Mouse (Mus musculus) testis, adult 2 months (tissue): ENCODE data around the gene Mgat2. TPM values are rescaled to one million over a fixed set of nuclear protein-coding genes. Genes with fewer than 3 reads are reported as not detected.

Experiments used
- H3K27ac ChIP-seq: fragments of 200-500 bp; 2 replicates; pipeline ENCODE4 v1.5.1; 2012; ENCODE audit warnings: low read depth, low read length; ENCODE audit not compliant: control insufficient read depth, insufficient read depth
- H3K27me3 ChIP-seq: fragments of 200-500 bp; 2 replicates; pipeline ENCODE4 v1.6.1; 2012; ENCODE audit warnings: mild to moderate bottlenecking, low read length, moderate library complexity; ENCODE audit not compliant: control insufficient read depth, insufficient read depth
- H3K36me3 ChIP-seq: fragments of 200-500 bp; 2 replicates; pipeline ENCODE4 v1.6.1; 2012; ENCODE audit warnings: mild to moderate bottlenecking, low read length; ENCODE audit not compliant: control insufficient read depth, insufficient read depth
- H3K4me1 ChIP-seq: fragments of 200-500 bp; 2 replicates; pipeline ENCODE4 v1.6.1; 2012; ENCODE audit warnings: low read length; ENCODE audit not compliant: control insufficient read depth, insufficient read depth
- H3K4me3 ChIP-seq: fragments of 200-500 bp; 2 replicates; pipeline ENCODE4 v1.5.1; 2012; ENCODE audit warnings: low read depth, mild to moderate bottlenecking, low read length, moderate library complexity, mixed read lengths; ENCODE audit not compliant: control insufficient read depth
- CTCF ChIP-seq: fragments of 200-500 bp; IDR thresholded peaks from 2 replicates; pipeline ENCODE4 v1.5.1; 2012; ENCODE audit warnings: low read depth, mild to moderate bottlenecking, inconsistent platforms, low read length, moderate library complexity; ENCODE audit not compliant: control insufficient read depth, insufficient read depth, insufficient replicate concordance
- POLR2A ChIP-seq: fragments of 200-500 bp; IDR thresholded peaks from 2 replicates; pipeline ENCODE4 v1.6.1; 2012; ENCODE audit warnings: low read depth, mild to moderate bottlenecking, inconsistent platforms, low read length, moderate library complexity; ENCODE audit not compliant: control insufficient read depth
- polyA plus RNA-seq: library from polyadenylated mRNA; depleted of rRNA; stranded (reverse); fragments of >200 nt; gene quantifications from 2 replicates; pipeline ENCODE4 v1.2.3, GENCODE M21; 2012; rRNA removed

Mgat2 gene
- polyA plus RNA-seq: 10.2 and 12.0 TPM in 2 replicates

DNA sequence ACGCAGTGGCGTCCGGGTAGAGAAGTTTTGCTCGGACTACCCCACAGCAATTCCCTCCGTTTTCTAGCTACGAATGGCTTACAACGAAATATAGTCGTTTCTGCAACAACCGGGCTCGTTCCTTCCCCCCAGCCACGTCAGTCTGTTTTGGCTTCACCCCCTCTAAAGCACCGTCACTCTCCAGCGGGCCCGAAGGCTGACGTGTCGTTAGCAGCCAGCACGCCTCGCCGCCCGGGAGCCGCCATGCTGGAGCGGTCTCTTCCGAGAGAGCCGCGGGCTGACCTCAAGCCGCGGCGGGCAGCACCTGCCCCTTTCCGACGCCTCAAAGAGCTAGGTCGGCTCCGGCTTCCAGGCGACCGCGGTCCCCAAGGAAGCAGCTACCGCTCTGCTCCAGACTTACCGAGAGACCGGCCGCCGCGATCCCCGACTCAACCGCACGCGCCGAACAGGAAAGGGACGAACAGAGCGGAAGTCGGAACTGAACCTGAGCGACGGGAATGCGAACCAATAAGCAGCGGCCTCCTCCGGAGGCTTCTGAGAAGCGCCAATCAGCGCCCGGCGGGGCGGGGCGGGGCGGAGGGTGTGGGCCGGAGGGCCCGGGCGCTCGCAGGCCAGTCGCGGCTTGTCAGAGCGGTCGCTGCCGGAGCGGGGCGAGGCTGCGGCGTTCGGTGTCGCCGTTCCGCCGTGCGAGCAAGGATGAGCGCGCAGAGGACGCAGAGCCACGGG, at the start of gene Mgat2, which contains the start of gene Rpl36al:
Mgat2 (plus strand) TSS at position 575 of the 726 bp plus-strand sequence.
Rpl36al (minus strand) TSS at position 501 of the 726 bp plus-strand sequence.
- no peaks in the 10 kb centered on the region for H3K27me3 ChIP-seq
- H3K27ac ChIP-seq: peak within 1 kb of the TSS; percentile 99
- peak within 1 kb of the TSS; percentile 99 for H3K4me3 ChIP-seq
- H3K4me1 ChIP-seq: peaks cover 2% of the 10 kb centered on the region; the same call in 1 of the 2 replicates
- H3K36me3 ChIP-seq: no peaks in the 10 kb centered on the region
- TF ChIP-seq POLR2A: peak; percentile 95
- TF ChIP-seq CTCF: no peak

DNA sequence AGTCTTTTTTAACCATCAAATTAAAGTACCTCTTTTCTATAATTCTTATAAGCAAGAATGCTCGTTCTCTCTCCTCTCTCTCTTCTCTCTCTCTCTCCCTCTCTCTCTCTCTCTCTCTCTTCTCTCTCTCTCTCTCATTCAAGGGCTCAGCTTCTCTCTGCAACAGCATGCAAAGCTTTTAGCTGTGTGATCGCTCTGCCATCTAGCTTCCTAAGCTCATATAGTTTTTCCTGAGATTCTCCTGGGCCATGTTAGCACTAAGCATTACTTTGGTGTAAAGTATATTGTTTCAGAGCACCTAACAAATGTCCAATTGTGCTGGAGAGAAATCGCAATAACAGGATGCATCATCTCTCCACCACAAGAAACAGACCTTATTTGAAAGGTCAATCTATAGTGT, 44.8 kb upstream of the Mgat2 start:
- Histone ChIP-seq H3K27ac (no peak overlapping the region), H3K27me3 (no peaks in the 10 kb centered on the region), H3K4me1 (peaks cover 8% of the 10 kb centered on the region), H3K36me3 (no peaks in the 10 kb centered on the region), H3K4me3 (no peak overlapping the region)
- TF ChIP-seq CTCF: no peak
- TF ChIP-seq POLR2A: no peak

DNA sequence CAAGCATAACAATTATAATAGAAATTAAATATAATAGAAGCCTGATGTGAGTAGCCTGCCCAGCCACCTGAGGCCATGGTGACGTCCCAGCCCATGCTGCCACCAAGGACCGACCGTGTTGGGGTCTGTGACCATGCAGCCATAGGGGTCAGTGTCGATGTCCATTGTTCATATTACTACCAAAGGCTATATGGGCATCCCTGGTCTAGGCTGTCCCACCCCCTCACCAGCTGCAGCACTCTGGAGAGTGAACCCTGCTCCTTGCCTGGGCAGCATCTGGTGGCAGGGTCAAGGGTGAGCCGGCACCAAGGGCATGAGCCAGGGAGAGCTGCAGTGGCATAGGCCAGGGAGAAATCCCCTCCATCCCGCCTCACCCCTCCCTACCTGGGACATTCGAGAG, 44.1 kb upstream of the Mgat2 start:
- no peak for TF ChIP-seq POLR2A
- no peak for TF ChIP-seq CTCF
- H3K27me3 ChIP-seq: no peaks in the 10 kb centered on the region
- peaks cover 10% of the 10 kb centered on the region for H3K4me1 ChIP-seq
- no peak overlapping the region for H3K27ac ChIP-seq
- no peak overlapping the region for H3K4me3 ChIP-seq
- no peaks in the 10 kb centered on the region for H3K36me3 ChIP-seq

DNA sequence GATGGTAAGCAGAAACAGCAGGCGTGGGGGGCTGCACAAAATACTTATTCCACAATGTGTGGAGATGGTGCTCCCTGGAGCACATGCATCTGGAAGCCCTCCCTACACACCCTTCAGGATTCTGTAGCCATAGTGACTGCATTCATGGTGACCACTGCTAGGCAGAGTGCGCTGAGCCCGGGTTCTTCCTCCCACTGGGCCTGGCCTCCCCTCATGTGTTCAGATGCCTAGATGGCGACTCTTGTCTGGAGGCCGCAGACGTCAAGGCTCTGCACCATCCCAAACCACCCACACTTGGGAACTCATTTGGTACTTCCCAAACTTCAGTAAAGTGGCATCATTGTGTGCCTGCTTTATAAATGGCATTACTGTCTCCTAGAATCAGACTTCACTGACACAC, 40.5 kb upstream of the Mgat2 start:
- Histone ChIP-seq H3K27ac (no peak overlapping the region), H3K27me3 (no peaks in the 10 kb centered on the region), H3K36me3 (no peaks in the 10 kb centered on the region), H3K4me1 (peaks cover 10% of the 10 kb centered on the region), H3K4me3 (no peak overlapping the region)
- TF ChIP-seq CTCF (no peak), POLR2A (peak; percentile 19; the same call in 1 of the 2 replicates)

DNA sequence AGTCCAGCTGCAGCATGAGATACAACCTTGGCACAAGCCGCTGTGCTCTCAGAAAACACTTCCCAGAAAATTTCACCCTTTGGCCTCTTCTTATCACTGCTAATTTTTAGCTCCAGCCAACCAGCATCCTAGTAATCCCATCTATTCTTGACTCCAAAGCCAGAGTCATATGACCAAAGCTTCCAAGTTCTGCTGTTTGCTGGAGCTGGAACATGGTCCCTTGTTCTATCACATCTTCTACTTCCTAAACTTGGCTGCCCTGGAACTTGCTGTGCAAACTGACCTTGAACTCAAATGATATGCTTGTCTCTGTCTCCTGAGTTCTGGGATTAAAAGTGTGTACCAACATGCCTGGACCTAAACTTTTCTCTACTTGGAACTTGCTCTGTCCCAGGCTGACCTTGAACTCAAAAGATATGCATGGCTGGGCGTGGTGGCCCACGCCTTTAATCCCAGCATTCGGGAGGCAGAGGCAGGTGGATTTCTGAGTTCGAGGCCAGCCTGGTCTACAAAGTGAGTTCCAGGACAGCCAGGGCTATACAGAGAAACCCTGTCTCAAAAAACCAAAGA, 36.7 kb upstream of the Mgat2 start:
- TF ChIP-seq POLR2A: no peak
- no peak for TF ChIP-seq CTCF
- Histone ChIP-seq H3K4me1 (peaks cover 8% of the 10 kb centered on the region), H3K27ac (0 out of 2 replicates have a peak overlapping the region, but pooled peaks have one; percentile 12), H3K4me3 (no peak overlapping the region), H3K36me3 (no peaks in the 10 kb centered on the region), H3K27me3 (no peaks in the 10 kb centered on the region)

DNA sequence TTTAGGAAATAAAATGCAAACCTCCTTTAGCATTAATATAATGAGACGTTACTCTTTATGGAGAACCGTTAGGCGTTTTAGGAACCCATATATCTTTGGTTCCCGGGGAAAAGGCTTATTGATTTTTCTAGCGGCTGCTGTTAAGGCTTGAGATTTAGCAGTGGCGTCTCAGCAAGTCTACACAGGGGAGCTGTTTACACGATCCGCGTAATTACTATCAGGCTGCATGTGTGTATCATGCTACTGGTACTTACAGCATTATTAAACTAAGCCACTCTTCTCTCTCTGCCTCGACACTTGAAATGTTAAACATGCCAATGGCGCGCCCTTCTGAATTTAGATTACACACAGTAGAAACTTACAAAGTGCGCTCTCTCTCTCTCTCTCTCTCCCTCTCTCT, 33.9 kb upstream of the Mgat2 start:
- no peak for TF ChIP-seq CTCF
- no peak for TF ChIP-seq POLR2A
- H3K27ac ChIP-seq: no peak overlapping the region

DNA sequence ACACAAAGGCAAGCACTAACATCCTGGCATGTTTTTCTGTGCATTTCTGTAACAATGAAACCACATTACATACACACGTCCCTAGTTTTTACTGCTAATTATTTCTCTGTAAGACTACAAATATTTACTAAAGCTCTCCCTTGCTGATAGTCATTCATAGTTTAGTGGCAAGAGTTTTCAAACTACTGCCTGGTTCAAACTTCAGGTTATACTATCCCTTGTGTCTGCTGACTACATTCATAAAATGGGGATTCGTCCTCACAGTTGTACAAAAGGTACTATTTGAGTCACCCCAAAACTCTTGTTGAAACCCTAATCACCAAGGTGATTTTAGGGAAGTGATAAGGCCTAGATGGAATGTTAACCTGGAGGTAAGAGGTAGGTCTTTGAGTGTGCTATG, 28.0 kb upstream of the Mgat2 start:
- H3K27ac ChIP-seq: no peak overlapping the region
- H3K4me3 ChIP-seq: no peak overlapping the region
- peaks cover 3% of the 10 kb centered on the region; the same call in 1 of the 2 replicates for H3K4me1 ChIP-seq
- H3K36me3 ChIP-seq: 0 out of 2 replicates have a peak, but pooled peaks cover 1% of the 10 kb centered on the region
- TF ChIP-seq CTCF (no peak), POLR2A (no peak)
- no peaks in the 10 kb centered on the region for H3K27me3 ChIP-seq

More for the DNA sequence above, 33.9 kb upstream of the Mgat2 start:
- Histone ChIP-seq H3K4me3 (no peak overlapping the region), H3K27me3 (no peaks in the 10 kb centered on the region), H3K36me3 (no peaks in the 10 kb centered on the region), H3K4me1 (no peaks in the 10 kb centered on the region)

DNA sequence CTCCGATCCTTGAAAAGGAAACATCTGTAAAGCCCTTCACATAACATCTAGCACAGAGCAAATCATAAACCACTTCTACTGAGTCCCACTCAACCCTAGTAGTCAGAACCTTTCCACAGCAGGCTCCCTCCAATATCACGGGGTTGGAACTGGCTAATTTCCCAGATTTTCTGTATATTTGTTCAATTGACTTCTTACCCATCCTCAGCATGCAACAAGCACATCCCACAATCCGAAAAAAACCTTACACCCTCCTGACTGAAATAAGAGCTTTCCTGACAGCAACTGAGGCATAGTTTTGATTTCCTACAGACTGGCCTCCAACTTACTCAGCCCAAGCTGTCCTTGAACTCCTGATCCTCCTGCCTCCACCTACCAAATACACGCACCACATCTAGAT, 27.5 kb upstream of the Mgat2 start:
- no peak overlapping the region for H3K27ac ChIP-seq
- 0 out of 2 replicates have a peak, but pooled peaks cover 1% of the 10 kb centered on the region for H3K36me3 ChIP-seq
- H3K27me3 ChIP-seq: no peaks in the 10 kb centered on the region
- no peak overlapping the region for H3K4me3 ChIP-seq
- TF ChIP-seq POLR2A: no peak
- TF ChIP-seq CTCF: no peak
- H3K4me1 ChIP-seq: peaks cover 3% of the 10 kb centered on the region; the same call in 1 of the 2 replicates
